Mouse (Mus musculus) heart, postnatal 10 days (tissue): Measurements from ENCODE around the gene Fam173b. TPM values are rescaled to one million over a fixed set of nuclear protein-coding genes. Genes with fewer than 3 reads are reported as not detected.
A peak's percentile ranks its signal among the peaks of the same experiment; 100 is the strongest.

Source experiments
- DNase-seq, 2 experiments: peaks; one replicate each; pipeline ENCODE4 v3.0.0; 2021
- intact Hi-C: fragments of 180-260 bp; cut with DNase I; formaldehyde crosslinking; loops from one replicate; pipeline ENCODE4 v1.15.1; 2025
- total RNA-seq, 2 experiments: library from RNA; stranded (reverse); gene quantifications; 2 replicates each; pipeline ENCODE4 v1.2.3; 2021

Gene Fam173b
- total RNA-seq, 2 experiments from 2014 or later, result 15.3 to 16.4 TPM

- intact Hi-C loops, result no loop called here
- DNase-seq, result no peak
Observed at GRCm38 (mm10) chr15:31628180-31628579, 26.5 kb downstream of the Fam173b start.

- intact Hi-C loops, result no loop called here
- no peak for DNase-seq
Observed at GRCm38 (mm10) chr15:31629556-31629955, 27.9 kb downstream of the Fam173b start.

- DNase-seq, result no peak
- intact Hi-C loops, result no loop called here
Observed at GRCm38 (mm10) chr15:31631396-31631858, 29.8 kb downstream of the Fam173b start.

GRCm38 (mm10) chr15:31632478-31632877 lies 30.8 kb downstream of the Fam173b start:
- intact Hi-C loops, result no loop called here
- no peak for DNase-seq

- peak in 1 of 2 experiments; percentile 17 for DNase-seq
- intact Hi-C loops, result no loop called here
Observed at GRCm38 (mm10) chr15:31634582-31634981, 32.9 kb downstream of the Fam173b start.

- DNase-seq, result no peak
- intact Hi-C loops, result no loop called here
Observed at GRCm38 (mm10) chr15:31636091-31636595, 34.5 kb downstream of the Fam173b start.

GRCm38 (mm10) chr15:31647225-31647624 lies 45.6 kb downstream of the Fam173b start:
- DNase-seq, result peak; percentile 36 to 38
- intact Hi-C loops, result no loop called here

GRCm38 (mm10) chr15:31647851-31648569 lies 46.4 kb downstream of the Fam173b start:
- DNase-seq, result peak in 1 of 2 experiments; percentile 7
- intact Hi-C loops, result no loop called here

- DNase-seq, result no peak
- intact Hi-C loops, result no loop called here
Observed at GRCm38 (mm10) chr15:31649691-31650090, 48.0 kb downstream of the Fam173b start.

GRCm38 (mm10) chr15:31650821-31651220 lies 49.2 kb downstream of the Fam173b start:
- DNase-seq, result no peak
- intact Hi-C loops, result no loop called here

- no peak for DNase-seq
- intact Hi-C loops, result no loop called here
Observed at GRCm38 (mm10) chr15:31660133-31660795, 58.6 kb downstream of the Fam173b start.

- no peak for DNase-seq
- intact Hi-C loops, result no loop called here
Observed at GRCm38 (mm10) chr15:31660844-31661243, 59.2 kb downstream of the Fam173b start.

GRCm38 (mm10) chr15:31661802-31662201 lies 60.1 kb downstream of the Fam173b start:
- intact Hi-C loops, result no loop called here
- DNase-seq, result no peak

GRCm38 (mm10) chr15:31663074-31663473 lies 61.4 kb downstream of the Fam173b start:
- no peak for DNase-seq
- intact Hi-C loops, result no loop called here

Other genes starting within 250 kb of the Fam173b start
- gene Ankrd33b, start 234.1 kb upstream of the Fam173b start, total RNA-seq, result 10 to 100 TPM; 16.2 to 17.4 TPM
- under 1 TPM in 1 of 2 experiments, not detected in 1; 0.27 TPM for gene Ropn1l, start 148.1 kb upstream of the Fam173b start, total RNA-seq
- 100 to 1,000 TPM; 100 to 109 TPM for gene March6, start 70.8 kb upstream of the Fam173b start, total RNA-seq
- 10 to 100 TPM; 24.8 to 26.4 TPM for gene Cmbl, start 36.5 kb upstream of the Fam173b start, total RNA-seq
- gene Cct5, start within 50 bp of the Fam173b start, total RNA-seq, result 100 to 1,000 TPM; 176 to 187 TPM